Comparison of ENCODE assay signal across 16 mouse cellular contexts in genomic region chr2:30409454-30410176, GRCm38 (mm10). TPM values are rescaled to one million over a fixed set of nuclear protein-coding genes. Genes with fewer than 3 reads are reported as not detected.
DNase-seq lines count a peak whose midpoint lies in the region; ATAC-seq and TF ChIP-seq lines count a peak whose summit lies in the region.
"Had no signal": no experiment of that assay in that cellular context is flagged by ENCODE, and none has a peak within 500 bp of the region (broad histone marks: within the 10 kb centered on the region; RNA-seq: fewer than 3 reads in every experiment).

No protein-coding gene starts in this region.

- H3K27me3 ChIP-seq in intestine, postnatal 0 days (replicated peaks; ENCODE audit: control insufficient read depth, insufficient read depth, low read length) = no peaks in the 10 kb centered on the region
- H3K27me3 ChIP-seq in intestine, embryonic 16.5 days (replicated peaks; ENCODE audit: control insufficient read depth, insufficient read depth, low read length) = no peaks in the 10 kb centered on the region
- H3K27me3 ChIP-seq in heart, embryonic 13.5 days (replicated peaks) = no peaks in the 10 kb centered on the region
- no peaks in the 10 kb centered on the region for H3K27me3 ChIP-seq in kidney, postnatal 0 days (ENCODE audit: insufficient read depth, low read length)
- H3K27me3 ChIP-seq: forebrain, embryonic 12.5 days; limb, embryonic 12.5 days; neural tube, embryonic 12.5 days had no signal

- DNase-seq in gastrocnemius, postnatal 25 days = peak; percentile 80
- no peak for DNase-seq in kidney, postnatal 0 days (ENCODE audit: low spot score)
- no peak for DNase-seq in left cerebral cortex, postnatal 36 days (ENCODE audit: low spot score in 2 of 2)
- no peak for DNase-seq in ovary, adult 18-20 months (ENCODE audit: low spot score)
- no peak for DNase-seq in right cerebral cortex, postnatal 36 days (ENCODE audit: low spot score in 2 of 2)
- DNase-seq: cerebellum, postnatal 25 days; midbrain, embryonic 14.5 days; retina, postnatal 1 day had no signal

- H3K9ac ChIP-seq in intestine, postnatal 0 days (ENCODE audit: low read depth, low read length) = no peak overlapping the region
- H3K9ac ChIP-seq in intestine, embryonic 16.5 days (ENCODE audit: low read depth, low read length) = no peak overlapping the region
- H3K9ac ChIP-seq in heart, embryonic 13.5 days = 0 out of 2 replicates have a peak overlapping the region, but pooled peaks have one; percentile 25
- H3K9ac ChIP-seq in kidney, postnatal 0 days (ENCODE audit: low read depth, low read length) = no peak overlapping the region
- H3K9ac ChIP-seq: forebrain, embryonic 12.5 days; limb, embryonic 12.5 days; neural tube, embryonic 12.5 days had no signal

- H3K4me3 ChIP-seq in intestine, postnatal 0 days (ENCODE audit: low read depth, low read length) = no peak overlapping the region
- H3K4me3 ChIP-seq in intestine, embryonic 16.5 days (ENCODE audit: low read length) = no peak overlapping the region
- H3K4me3 ChIP-seq in heart, embryonic 13.5 days = no peak overlapping the region
- no peak overlapping the region for H3K4me3 ChIP-seq in kidney, postnatal 0 days (replicated peaks; ENCODE audit: low read depth, low read length)
- H3K4me3 ChIP-seq: forebrain, embryonic 12.5 days; limb, embryonic 12.5 days; neural tube, embryonic 12.5 days had no signal

- intact Hi-C loops in left cerebral cortex, postnatal 36 days (cut with DNase I) = no loop called here

- no peak for TF ChIP-seq CTCF in intestine, postnatal 0 days (IDR thresholded peaks at IDR 0.05; ENCODE audit: low read depth)
- TF ChIP-seq CTCF in kidney, postnatal 0 days (IDR thresholded peaks at IDR 0.05; ENCODE audit: low read depth) = no peak

- no peak overlapping the region for H3K4me2 ChIP-seq in intestine, postnatal 0 days (replicated peaks; ENCODE audit: low read depth)
- H3K4me2 ChIP-seq in intestine, embryonic 16.5 days (ENCODE audit: low read depth, low read length) = no peak overlapping the region
- H3K4me2 ChIP-seq in heart, embryonic 13.5 days = no peak overlapping the region
- no peak overlapping the region for H3K4me2 ChIP-seq in kidney, postnatal 0 days (ENCODE audit: low read length)
- H3K4me2 ChIP-seq: forebrain, embryonic 12.5 days; limb, embryonic 12.5 days; neural tube, embryonic 12.5 days had no signal

- peaks cover 3% of the 10 kb centered on the region; the same call in 1 of the 2 replicates for H3K4me1 ChIP-seq in intestine, postnatal 0 days (replicated peaks; ENCODE audit: control insufficient read depth, insufficient read depth, low read length)
- H3K4me1 ChIP-seq in intestine, embryonic 16.5 days (ENCODE audit: control insufficient read depth, insufficient read depth, low read length) = peaks cover 8% of the 10 kb centered on the region
- peaks cover 30% of the 10 kb centered on the region for H3K4me1 ChIP-seq in heart, embryonic 13.5 days
- H3K4me1 ChIP-seq in kidney, postnatal 0 days (replicated peaks; ENCODE audit: insufficient read depth, low read length) = peaks cover 5% of the 10 kb centered on the region; the same call in 1 of the 2 replicates

- peaks cover 60% of the 10 kb centered on the region for H3K36me3 ChIP-seq in intestine, postnatal 0 days (ENCODE audit: control insufficient read depth, insufficient read depth)
- H3K36me3 ChIP-seq in intestine, embryonic 16.5 days (ENCODE audit: control insufficient read depth, insufficient read depth, low read length) = no peaks in the 10 kb centered on the region; the same call in 1 of the 2 replicates
- peaks cover 75% of the 10 kb centered on the region for H3K36me3 ChIP-seq in heart, embryonic 13.5 days
- peaks cover 39% of the 10 kb centered on the region for H3K36me3 ChIP-seq in kidney, postnatal 0 days (ENCODE audit: insufficient read depth, low read length)

- peak; percentile 32; the same call in 1 of the 2 replicates for ATAC-seq in intestine, postnatal 0 days
- no peak for ATAC-seq in intestine, embryonic 16.5 days
- no peak for ATAC-seq in heart, embryonic 13.5 days (ENCODE audit: extremely low read depth, insufficient number of reproducible peaks, low FRiP score, low TSS enrichment)
- ATAC-seq in kidney, postnatal 0 days (replicated peaks; ENCODE audit: low FRiP score, low read depth) = peak; percentile 59; the same call in 1 of the 2 replicates
- ATAC-seq: CD4-positive, CD25-positive, alpha-beta regulatory T cell, adult 4 months; hindbrain, embryonic 16.5 days had no signal

- WGBS in intestine, postnatal 0 days = 92% methylated on average over 5 of the region's 5 CpGs
- WGBS in intestine, embryonic 16.5 days = 88% methylated on average over 5 of the region's 5 CpGs
- WGBS in heart, embryonic 13.5 days = 81% methylated on average over 5 of the region's 5 CpGs
- 93% methylated on average over 5 of the region's 5 CpGs for WGBS in kidney, postnatal 0 days

- no peaks in the 10 kb centered on the region for H3K9me3 ChIP-seq in intestine, postnatal 0 days (ENCODE audit: control insufficient read depth)
- no peaks in the 10 kb centered on the region for H3K9me3 ChIP-seq in intestine, embryonic 16.5 days (ENCODE audit: control insufficient read depth, low read length)
- H3K9me3 ChIP-seq in heart, embryonic 13.5 days = no peaks in the 10 kb centered on the region
- H3K9me3 ChIP-seq in kidney, postnatal 0 days (replicated peaks; ENCODE audit: low read length) = no peaks in the 10 kb centered on the region
- H3K9me3 ChIP-seq: forebrain, embryonic 12.5 days; limb, embryonic 12.5 days; neural tube, embryonic 12.5 days had no signal

- H3K27ac ChIP-seq in intestine, postnatal 0 days (ENCODE audit: low read depth, low read length) = no peak overlapping the region; the same call in 1 of the 2 replicates
- no peak overlapping the region for H3K27ac ChIP-seq in intestine, embryonic 16.5 days (ENCODE audit: low read length)
- peak overlapping the region; percentile 65 for H3K27ac ChIP-seq in heart, embryonic 13.5 days (replicated peaks)
- no peak overlapping the region for H3K27ac ChIP-seq in kidney, postnatal 0 days
- H3K27ac ChIP-seq: forebrain, embryonic 12.5 days; limb, embryonic 12.5 days; neural tube, embryonic 12.5 days had no signal

RNA-seq across cellular contexts. Expression of gene Crat, which starts 6.0 kb away (rescaled TPM):
- 46.1 and 46.4 TPM in 2 replicates for polyA plus RNA-seq in intestine, postnatal 0 days (2015; fragmentation: Nextera tagmentation; extraction: Ambion mirVana)
- polyA plus RNA-seq in intestine, embryonic 16.5 days (2015; fragmentation: Nextera tagmentation; extraction: Ambion mirVana) = 25.9 and 29.4 TPM in 2 replicates
- total RNA-seq in gastrocnemius, postnatal 25 days (2021) = 100 to 1,000 TPM; 315 to 363 TPM
- 74.5 and 76.8 TPM in 2 replicates for polyA plus RNA-seq in heart, embryonic 13.5 days (2015; fragmentation: Nextera tagmentation; extraction: Ambion mirVana)
- 42.9 and 49.2 TPM in 2 replicates for polyA plus RNA-seq in kidney, postnatal 0 days (2015; fragmentation: Nextera tagmentation; extraction: Ambion mirVana)
- total RNA-seq in left cerebral cortex, postnatal 36 days (2021) = 10 to 100 TPM; 46.3 to 54.5 TPM

RNA-seq across cellular contexts. Expression of gene Ptpa, which starts 6.2 kb away (rescaled TPM):
- polyA plus RNA-seq in intestine, postnatal 0 days (2015; fragmentation: Nextera tagmentation; extraction: Ambion mirVana) = 70.9 and 71.4 TPM in 2 replicates
- polyA plus RNA-seq in intestine, embryonic 16.5 days (2015; fragmentation: Nextera tagmentation; extraction: Ambion mirVana) = 120 and 132 TPM in 2 replicates
- total RNA-seq in gastrocnemius, postnatal 25 days (2021) = 10 to 100 TPM; 67.1 to 68.5 TPM
- polyA plus RNA-seq in heart, embryonic 13.5 days (2015; fragmentation: Nextera tagmentation; extraction: Ambion mirVana) = 100.0 and 109 TPM in 2 replicates
- 131 and 142 TPM in 2 replicates for polyA plus RNA-seq in kidney, postnatal 0 days (2015; fragmentation: Nextera tagmentation; extraction: Ambion mirVana)
- total RNA-seq in left cerebral cortex, postnatal 36 days (2021) = 100 to 1,000 TPM; 175 to 182 TPM

RNA-seq across cellular contexts. Expression of gene Dolpp1, which starts 17.6 kb away (rescaled TPM):
- 39.5 and 41.5 TPM in 2 replicates for polyA plus RNA-seq in intestine, postnatal 0 days (2015; fragmentation: Nextera tagmentation; extraction: Ambion mirVana)
- 59.4 and 63.3 TPM in 2 replicates for polyA plus RNA-seq in intestine, embryonic 16.5 days (2015; fragmentation: Nextera tagmentation; extraction: Ambion mirVana)
- 1 to 10 TPM; 5.2 to 6.8 TPM for total RNA-seq in gastrocnemius, postnatal 25 days (2021)
- polyA plus RNA-seq in heart, embryonic 13.5 days (2015; fragmentation: Nextera tagmentation; extraction: Ambion mirVana) = 18.8 and 23.2 TPM in 2 replicates
- 23.4 and 24.5 TPM in 2 replicates for polyA plus RNA-seq in kidney, postnatal 0 days (2015; fragmentation: Nextera tagmentation; extraction: Ambion mirVana)
- total RNA-seq in left cerebral cortex, postnatal 36 days (2021) = 10 to 100 TPM; 24.4 to 27.0 TPM

RNA-seq across cellular contexts. Expression of gene Miga2, which starts 45.6 kb away (rescaled TPM):
- polyA plus RNA-seq in intestine, postnatal 0 days (2015; fragmentation: Nextera tagmentation; extraction: Ambion mirVana) = 12.6 TPM in 2 replicates
- 23.1 and 24.7 TPM in 2 replicates for polyA plus RNA-seq in intestine, embryonic 16.5 days (2015; fragmentation: Nextera tagmentation; extraction: Ambion mirVana)
- 10 to 100 TPM; 22.8 to 23.8 TPM for total RNA-seq in gastrocnemius, postnatal 25 days (2021)
- polyA plus RNA-seq in heart, embryonic 13.5 days (2015; fragmentation: Nextera tagmentation; extraction: Ambion mirVana) = 28.9 and 31.4 TPM in 2 replicates
- 22.2 and 22.8 TPM in 2 replicates for polyA plus RNA-seq in kidney, postnatal 0 days (2015; fragmentation: Nextera tagmentation; extraction: Ambion mirVana)
- 100 to 1,000 TPM; 106 to 124 TPM for total RNA-seq in left cerebral cortex, postnatal 36 days (2021)

RNA-seq across cellular contexts. Expression of gene Sh3glb2, which starts 50.5 kb away (rescaled TPM):
- polyA plus RNA-seq in intestine, postnatal 0 days (2015; fragmentation: Nextera tagmentation; extraction: Ambion mirVana) = 38.1 TPM in 2 replicates
- polyA plus RNA-seq in intestine, embryonic 16.5 days (2015; fragmentation: Nextera tagmentation; extraction: Ambion mirVana) = 68.6 and 71.4 TPM in 2 replicates
- total RNA-seq in gastrocnemius, postnatal 25 days (2021) = 10 to 100 TPM; 16.2 to 21.2 TPM
- polyA plus RNA-seq in heart, embryonic 13.5 days (2015; fragmentation: Nextera tagmentation; extraction: Ambion mirVana) = 122 and 124 TPM in 2 replicates
- 65.1 and 66.4 TPM in 2 replicates for polyA plus RNA-seq in kidney, postnatal 0 days (2015; fragmentation: Nextera tagmentation; extraction: Ambion mirVana)
- total RNA-seq in left cerebral cortex, postnatal 36 days (2021) = 100 to 1,000 TPM; 267 to 316 TPM

Comparison
In these comparisons a context has a peak if more than half of its experiments do, and no peak if none do; other contexts are left out.
1. ATAC-seq: peak in intestine, postnatal 0 days (single experiment) and kidney, postnatal 0 days (single experiment); none in intestine, embryonic 16.5 days (single experiment) and heart, embryonic 13.5 days (single experiment).